Mouse (Mus musculus) ES-CJ7 (cell line): ENCODE data around the gene Slc25a45.

Experiments
- DNase-seq: peaks from one replicate; pipeline ENCODE4 v3.0.0; 2011; ENCODE audit warnings: low read depth, low spot score

Slc25a45 gene

DNA sequence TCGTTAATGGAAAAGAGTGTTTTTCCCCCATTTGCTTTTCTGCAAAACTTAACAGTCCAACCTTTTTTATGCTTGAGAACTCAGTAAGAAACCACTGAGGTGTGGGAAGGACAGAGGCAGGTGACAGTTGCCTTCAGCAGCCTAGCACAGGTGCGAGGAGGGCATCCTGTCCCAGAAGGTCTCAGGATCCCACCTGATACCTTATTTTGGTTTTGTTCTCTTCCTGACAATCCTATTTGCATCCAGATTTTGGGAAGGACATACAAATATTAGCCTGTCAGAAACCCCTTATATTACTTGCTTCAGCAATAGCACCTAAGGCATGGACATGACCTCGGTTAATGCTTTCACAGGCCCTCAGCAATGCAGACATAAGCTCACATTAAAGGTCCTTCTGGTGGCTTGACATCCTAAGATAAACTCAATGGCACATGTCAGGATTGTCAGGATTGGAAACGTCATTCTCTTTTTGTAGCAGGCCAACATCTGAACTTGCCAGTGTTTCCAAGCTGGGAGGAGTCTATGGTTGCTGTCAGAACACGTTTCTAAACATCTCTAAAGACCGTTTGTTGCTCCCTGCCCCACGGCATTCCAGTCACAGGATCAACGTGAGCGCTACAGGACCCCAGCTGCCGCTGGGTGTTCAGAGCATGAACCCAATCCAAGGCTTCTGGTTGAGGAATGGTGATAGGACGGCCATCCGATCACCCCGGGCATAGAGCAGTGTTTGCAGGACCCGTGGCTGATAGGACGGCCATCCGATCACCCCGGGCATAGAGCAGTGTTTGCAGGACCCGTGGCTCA, 37.3 kb upstream of the Slc25a45 start:
- peak; percentile 48 for DNase-seq

GRCm38 (mm10) chr19:5840890-5841388, 36.7 kb upstream of the Slc25a45 start:
- no peak for DNase-seq

DNA sequence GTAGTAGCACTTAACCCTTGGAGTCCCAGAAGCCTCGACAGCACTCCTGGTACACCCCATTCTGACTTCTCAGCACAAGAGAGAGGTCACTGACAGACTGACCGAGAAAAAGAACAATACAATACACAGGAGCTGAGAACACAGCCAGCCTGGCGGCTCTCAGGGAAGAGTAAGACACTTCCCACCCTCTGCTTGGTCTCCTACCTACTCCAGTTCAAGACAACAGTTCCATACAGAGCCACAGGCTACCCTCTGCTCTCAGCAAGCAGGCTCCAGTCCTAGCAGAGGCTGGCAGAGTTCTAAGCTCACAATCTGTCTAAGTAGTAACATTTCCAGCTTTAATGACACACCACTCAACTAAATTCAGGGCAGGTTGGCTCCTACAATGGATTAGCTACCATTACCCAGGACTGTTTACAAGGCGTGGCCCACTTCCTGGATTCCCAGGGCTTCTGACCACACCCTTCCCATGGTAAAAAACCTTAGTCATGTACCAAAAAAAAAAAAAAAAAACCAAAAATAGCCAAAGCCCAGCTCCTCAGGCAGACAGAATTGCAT, 36.1 kb upstream of the Slc25a45 start:
- peak; percentile 79 for DNase-seq

DNA sequence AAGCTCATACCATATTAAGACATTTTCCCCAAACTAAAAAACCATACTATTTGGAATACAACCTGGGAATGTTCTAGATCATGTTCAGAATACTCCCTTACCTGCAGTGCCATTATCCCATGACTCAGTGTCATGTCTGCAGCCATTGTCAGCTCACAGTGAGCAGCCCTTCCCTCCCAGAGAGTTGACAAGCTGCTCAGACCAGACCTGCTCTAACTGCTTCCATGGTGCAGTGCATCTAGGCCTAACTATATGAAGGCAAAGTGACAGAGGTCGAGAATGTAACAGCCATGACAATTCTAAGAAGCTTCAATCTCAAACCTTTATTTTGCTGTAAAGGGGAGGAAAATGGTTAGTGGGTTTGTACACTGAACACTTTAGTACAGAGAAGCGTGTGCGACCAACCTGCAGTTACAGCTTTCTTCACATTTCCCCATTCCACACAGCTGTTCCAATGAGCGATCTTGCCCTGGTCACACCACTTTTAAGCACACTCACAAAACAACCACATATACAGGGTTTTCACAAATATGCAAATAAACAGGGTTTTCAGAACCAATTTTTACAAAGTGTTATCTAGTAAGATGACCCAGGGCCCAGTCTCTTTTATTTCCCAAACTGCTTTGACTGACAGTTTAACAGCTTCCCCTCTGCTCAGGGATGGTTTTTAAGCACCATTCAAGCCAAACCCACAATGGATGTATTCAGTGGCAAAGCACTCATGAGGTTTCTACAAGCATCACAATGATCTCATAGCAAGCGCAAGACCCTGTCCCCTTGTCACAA, 35.4 kb upstream of the Slc25a45 start:
- peak; percentile 60 for DNase-seq

DNA sequence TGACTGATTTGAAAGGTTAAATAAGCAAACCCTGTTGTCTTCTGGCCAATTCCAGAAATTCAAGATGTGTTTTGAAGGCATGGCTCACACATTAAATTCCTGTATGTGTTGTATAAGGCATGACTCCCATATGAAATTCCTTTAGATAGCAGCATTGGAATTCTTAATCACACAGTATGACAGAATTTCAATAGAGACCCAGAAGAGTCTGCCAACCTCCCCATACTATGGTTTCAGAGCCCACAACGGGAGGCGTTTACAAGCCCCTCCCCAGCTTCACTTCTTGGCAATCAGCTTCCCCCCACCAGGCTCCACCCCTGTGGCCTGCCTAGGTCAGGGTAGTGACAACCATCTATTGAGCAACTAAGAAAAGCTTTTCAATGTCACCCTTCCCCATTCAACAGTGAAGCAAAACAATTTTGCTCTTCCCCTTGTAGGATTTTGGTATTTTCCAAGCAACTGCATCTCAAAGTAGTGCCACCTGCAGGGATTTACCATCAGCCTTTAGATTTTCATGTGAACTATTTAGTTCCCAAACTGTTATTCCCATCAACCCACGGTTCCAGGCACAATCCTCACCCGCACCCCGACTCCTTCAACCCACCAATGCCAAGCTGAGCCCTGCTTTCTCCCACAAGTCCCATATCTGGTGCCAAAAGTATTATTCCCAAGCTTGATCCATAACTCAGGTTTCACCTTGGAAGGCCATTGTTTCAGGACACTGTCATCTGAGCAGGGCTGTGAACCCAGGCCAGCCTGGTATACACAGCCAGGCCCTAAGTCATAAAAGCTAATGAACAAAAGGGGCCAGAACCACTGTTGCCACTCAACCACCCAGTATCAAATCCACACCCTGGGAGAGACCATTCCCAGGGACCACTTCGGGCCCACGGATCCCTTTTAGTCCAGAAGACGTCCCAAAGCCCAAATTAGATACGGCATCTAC, 34.5 kb upstream of the Slc25a45 start:
- DNase-seq: peak; percentile 56

DNA sequence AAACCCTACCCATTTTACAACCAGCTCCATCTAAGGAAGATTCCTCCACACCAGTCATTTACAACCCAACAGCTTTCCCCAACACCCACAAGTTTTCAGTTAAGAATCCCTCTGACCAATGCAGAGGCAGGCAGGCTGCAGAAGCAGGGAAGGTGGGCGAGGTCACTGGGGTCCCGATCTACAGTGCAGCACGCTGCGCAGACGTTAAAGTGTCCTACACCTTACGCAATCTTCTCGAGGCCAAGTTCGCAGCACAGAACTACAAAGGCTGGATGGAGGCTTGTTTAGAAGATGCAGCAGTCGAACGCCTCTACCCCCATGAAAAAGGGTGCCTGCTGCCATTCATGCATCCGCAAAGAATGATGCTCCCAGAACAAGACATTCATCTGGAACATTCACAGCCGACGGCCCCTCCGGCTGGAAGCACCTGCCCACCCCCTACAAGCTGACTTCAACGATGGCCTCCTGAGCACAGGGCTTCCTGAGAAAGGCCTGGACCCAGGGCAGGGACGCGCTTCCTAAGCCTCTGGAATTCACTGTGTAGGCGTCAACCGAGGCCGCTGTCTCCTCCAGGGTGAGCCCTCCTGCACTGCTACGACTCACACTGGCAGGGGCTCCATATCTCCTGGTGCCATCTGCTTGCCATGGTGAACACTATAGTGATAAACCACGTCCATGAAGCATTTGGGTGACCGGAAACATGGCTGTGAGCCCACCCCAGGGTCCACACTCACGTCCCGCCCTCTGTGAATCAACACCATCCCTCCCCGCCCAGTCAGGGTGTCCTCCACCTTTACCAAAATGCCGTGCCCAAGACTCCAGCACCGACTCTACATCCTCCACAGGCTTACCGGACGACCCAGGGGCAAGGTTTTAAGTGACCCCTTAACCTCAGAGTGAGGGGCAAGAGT, 33.6 kb upstream of the Slc25a45 start:
- peak; percentile 37 for DNase-seq

GRCm38 (mm10) chr19:5844831-5845318, 32.7 kb upstream of the Slc25a45 start:
- peak; percentile 24 for DNase-seq

GRCm38 (mm10) chr19:5845319-5846135, 32.1 kb upstream of the Slc25a45 start:
- peak; percentile 98 for DNase-seq

DNA sequence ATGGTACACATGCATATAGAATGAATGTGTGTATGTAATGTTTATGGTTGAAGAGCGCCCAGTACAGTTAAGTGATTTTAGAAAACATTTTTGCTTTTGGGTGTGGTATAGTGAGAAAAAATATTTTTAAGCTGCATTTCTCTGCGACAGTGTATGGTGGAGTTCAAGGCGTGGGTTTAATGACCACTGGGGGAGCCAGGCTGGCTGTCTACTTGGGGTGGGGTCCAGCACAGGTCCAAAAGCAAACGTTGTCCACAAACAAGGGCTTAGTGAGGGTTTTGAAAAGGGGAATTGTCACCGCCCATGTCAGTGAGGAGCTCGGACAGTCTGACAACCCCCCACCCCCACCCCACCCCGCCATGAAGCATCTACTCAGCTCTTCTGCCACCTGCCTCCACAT, 31.5 kb upstream of the Slc25a45 start:
- DNase-seq: no peak

GRCm38 (mm10) chr19:5846557-5847305, 30.9 kb upstream of the Slc25a45 start:
- DNase-seq: peak; percentile 99

DNA sequence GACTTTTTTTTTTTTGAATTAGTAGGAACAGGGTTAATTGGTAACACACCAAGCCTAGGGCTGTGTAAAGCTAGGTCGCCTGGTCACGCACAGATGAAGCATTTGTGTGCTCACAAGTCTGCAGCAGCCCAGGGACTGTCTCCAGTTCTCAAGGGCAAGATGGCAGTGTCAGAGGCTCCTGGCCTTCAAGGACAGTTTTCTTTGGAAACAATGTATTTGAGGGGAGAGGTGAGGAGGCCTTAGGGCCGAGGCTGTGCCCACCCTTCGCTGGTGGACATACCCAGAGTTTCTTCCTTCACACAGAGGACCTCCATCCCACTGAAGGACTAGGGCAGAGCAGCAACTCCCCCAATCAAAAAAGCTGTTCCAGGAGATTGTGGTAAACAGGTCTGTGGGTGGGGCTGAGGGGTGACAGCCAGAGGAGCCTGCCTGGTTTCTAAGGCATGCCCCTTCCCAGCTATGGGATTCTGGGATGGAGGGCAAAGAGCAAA, 30.3 kb upstream of the Slc25a45 start:
- DNase-seq: peak; percentile 58

- peak; percentile 23 for DNase-seq
Observed at GRCm38 (mm10) chr19:5848032-5848825, 29.4 kb upstream of the Slc25a45 start.

DNA sequence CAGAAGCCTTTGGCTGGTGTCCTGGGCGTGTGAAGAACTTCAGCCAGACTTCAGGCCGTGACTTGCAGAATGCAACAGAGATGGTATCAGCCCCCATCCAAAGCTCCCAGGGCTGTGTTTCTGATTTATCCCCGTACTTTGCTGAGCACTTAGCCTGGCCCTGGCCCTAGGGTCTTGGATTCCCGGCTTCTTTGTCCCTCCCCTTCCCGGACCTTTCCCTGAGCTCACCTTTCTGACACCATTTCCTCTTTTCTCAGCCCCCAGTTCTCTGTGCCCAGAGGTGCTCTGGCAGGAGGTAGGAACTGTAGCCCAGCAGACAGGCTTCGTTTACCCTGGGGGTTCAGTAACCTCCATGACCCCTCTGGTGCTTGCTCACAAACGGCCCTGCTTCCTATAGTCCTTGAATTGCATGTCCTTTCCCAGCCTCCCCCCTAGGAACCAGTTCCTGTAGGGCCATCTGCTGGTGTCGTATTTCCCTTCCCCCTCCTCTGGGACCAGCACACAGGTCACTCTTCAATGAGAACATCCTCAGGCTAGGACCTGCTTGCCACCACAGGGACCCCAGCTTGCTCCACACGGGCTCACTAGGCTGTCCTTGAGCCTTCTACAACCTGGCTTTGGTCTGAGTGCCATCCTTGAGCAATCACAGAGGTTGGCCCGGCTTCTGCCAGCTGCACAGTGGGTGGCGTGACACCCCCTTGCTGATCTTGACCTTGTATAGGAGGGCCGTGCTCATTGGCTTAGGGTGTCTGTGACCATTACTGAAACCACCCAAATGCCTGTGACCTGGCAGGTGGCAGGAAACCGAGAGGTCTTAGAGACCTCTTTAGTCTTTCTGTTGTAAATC, 28.6 kb upstream of the Slc25a45 start:
- peak; percentile 95 for DNase-seq

DNA sequence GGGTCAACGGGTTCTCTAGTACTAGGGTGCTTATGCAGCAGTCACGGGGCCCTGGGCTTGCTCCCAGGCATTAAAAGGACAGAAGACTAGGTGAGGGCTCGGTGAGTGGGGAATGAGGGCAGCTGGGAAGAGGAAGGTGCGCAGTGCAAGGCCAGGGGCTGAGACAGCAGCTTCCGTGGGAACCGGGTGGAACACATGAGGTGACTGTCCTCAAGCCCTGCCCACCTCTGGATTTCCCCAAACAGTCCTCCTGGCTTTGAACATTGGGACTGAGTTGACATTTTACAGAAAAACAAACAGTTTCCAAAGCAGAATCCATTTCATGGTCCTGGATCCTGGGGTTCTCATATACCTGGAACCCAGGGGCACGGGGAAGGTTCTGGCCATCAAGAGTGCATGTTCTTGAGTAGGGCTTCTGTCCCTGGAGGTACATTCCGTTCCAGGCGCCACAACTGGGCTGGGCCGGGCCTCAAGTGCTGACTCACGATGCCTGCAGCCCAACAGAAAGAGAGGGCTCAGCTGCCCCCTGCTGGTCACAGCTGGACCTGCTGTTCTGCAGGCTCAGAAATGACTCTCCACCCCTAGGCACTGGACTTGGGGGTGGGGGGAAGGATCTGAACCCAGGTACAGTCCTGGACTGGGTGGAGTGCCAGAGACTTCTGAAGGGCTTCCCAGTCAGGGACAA, 27.6 kb upstream of the Slc25a45 start:
- peak; percentile 95 for DNase-seq

- DNase-seq: no peak
Observed at GRCm38 (mm10) chr19:5850860-5851259, 26.7 kb upstream of the Slc25a45 start.

GRCm38 (mm10) chr19:5851481-5851971, 26.1 kb upstream of the Slc25a45 start:
- no peak for DNase-seq
